10 mouse cellular contexts compared by ENCODE assay signal in the genomic region with DNA sequence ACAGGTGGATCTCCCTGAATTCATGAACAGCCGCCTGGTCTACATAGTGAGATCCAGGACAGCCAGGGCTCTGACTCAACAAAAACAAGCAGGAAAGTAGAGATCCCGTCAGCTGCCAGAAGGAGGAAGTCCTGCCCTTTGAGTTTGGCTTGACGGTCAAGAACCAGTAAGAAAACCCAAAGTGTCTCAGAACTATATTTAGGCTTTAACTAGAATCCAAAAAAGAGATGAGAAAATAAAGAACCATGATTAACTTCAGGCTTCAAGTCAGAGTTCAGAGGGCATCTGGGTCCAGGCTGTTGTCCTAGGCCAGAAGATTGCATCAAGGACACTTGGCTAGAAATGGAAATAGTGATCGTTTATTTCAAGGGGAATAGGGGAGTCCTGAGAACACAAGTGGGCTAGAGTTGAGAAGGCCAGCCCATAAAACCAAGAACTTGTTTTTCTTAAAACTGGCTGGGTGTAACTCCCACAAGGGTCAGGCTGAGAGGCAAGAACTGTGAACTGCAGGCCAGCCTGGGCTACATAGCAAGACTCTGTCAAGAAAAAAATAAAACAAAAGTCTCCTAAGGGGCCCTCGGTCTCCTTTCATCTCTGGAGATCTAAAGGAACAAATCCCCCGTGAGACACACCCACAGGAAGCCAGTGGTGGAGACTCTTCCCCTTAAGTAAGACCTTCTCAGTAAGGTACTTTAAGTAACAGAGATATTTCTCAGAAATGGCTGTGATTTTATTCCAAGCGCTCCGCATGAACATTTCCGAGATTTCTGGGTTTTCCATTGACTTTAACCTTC. TPM values are rescaled to one million over a fixed set of nuclear protein-coding genes. Genes with fewer than 3 reads are reported as not detected.
DNase-seq lines count a peak whose midpoint lies in the region; ATAC-seq and TF ChIP-seq lines count a peak whose summit lies in the region.
"Had no signal": no experiment of that assay in that cellular context is flagged by ENCODE, and none has a peak within 500 bp of the region (broad histone marks: within the 10 kb centered on the region; RNA-seq: fewer than 3 reads in every experiment).

No protein-coding gene starts in this region.

- no peak overlapping the region for H3K9ac ChIP-seq in heart, adult 2 months (ENCODE audit: low read depth, low read length)
- no peak overlapping the region for H3K9ac ChIP-seq in heart, embryonic 11.5 days (ENCODE audit: low read depth, low read length)
- H3K9ac ChIP-seq: limb, embryonic 12.5 days had no signal

- ATAC-seq in heart, embryonic 11.5 days (replicated peaks; ENCODE audit: insufficient number of reproducible peaks, low FRiP score, low TSS enrichment): no peak
- ATAC-seq: Patski had no signal

- TF ChIP-seq POLR2A in heart, adult 2 months (IDR thresholded peaks at IDR 0.05; ENCODE audit: insufficient read depth, low read depth, low read length): no peak
- no peak for TF ChIP-seq POLR2A in olfactory bulb, adult 2 months (IDR thresholded peaks at IDR 0.05; ENCODE audit: insufficient read depth, low read depth, low read length)

- H3K4me2 ChIP-seq in heart, embryonic 11.5 days: no peak overlapping the region
- H3K4me2 ChIP-seq: limb, embryonic 12.5 days had no signal

- peak overlapping the region; percentile 52 for H3K27ac ChIP-seq in heart, adult 2 months
- H3K27ac ChIP-seq in heart, embryonic 11.5 days (ENCODE audit: low read depth, low read length): no peak overlapping the region
- peak overlapping the region; percentile 39; the same call in 1 of the 2 replicates for H3K27ac ChIP-seq in olfactory bulb, adult 2 months (ENCODE audit: insufficient read depth, low read depth, low read length)
- H3K27ac ChIP-seq: limb, embryonic 12.5 days had no signal

- H3K79me2 ChIP-seq in heart, adult 2 months (replicated peaks; ENCODE audit: control insufficient read depth, insufficient read depth, low read length): no peaks in the 10 kb centered on the region

- 49% methylated on average over 9 of the region's 9 CpGs for WGBS in heart, adult 2 months
- 77% methylated on average over 9 of the region's 9 CpGs for WGBS in heart, embryonic 11.5 days (ENCODE audit: insufficient replicate concordance)
- WGBS in olfactory bulb, adult 2 months: 82% methylated on average over 9 of the region's 9 CpGs

- intact Hi-C loops in heart, adult 2 months (cut with DNase I): no loop called here

- peaks cover 8% of the 10 kb centered on the region for H3K36me3 ChIP-seq in heart, adult 2 months (ENCODE audit: control insufficient read depth, insufficient read depth, low read length)
- no peaks in the 10 kb centered on the region for H3K36me3 ChIP-seq in heart, embryonic 11.5 days (ENCODE audit: control insufficient read depth, insufficient read depth, low read length)
- H3K36me3 ChIP-seq: limb, embryonic 12.5 days had no signal

- H3K9me3 ChIP-seq in heart, embryonic 11.5 days (replicated peaks; ENCODE audit: control insufficient read depth, low read length): no peaks in the 10 kb centered on the region
- H3K9me3 ChIP-seq: limb, embryonic 12.5 days had no signal

- TF ChIP-seq EP300 in heart, adult 2 months (IDR thresholded peaks at IDR 0.05; ENCODE audit: insufficient read depth, low read depth, low read length): no peak

- H3K4me3 ChIP-seq in heart, adult 2 months: no peak overlapping the region
- H3K4me3 ChIP-seq in heart, embryonic 11.5 days (ENCODE audit: low read depth, low read length): no peak overlapping the region
- no peak overlapping the region for H3K4me3 ChIP-seq in olfactory bulb, adult 2 months (ENCODE audit: insufficient read depth, low read depth, low read length)
- H3K4me3 ChIP-seq: limb, embryonic 12.5 days had no signal

- peaks cover 25% of the 10 kb centered on the region for H3K4me1 ChIP-seq in heart, adult 2 months (ENCODE audit: control insufficient read depth, insufficient read depth, low read length)
- H3K4me1 ChIP-seq in heart, embryonic 11.5 days (ENCODE audit: control insufficient read depth, insufficient read depth, low read length): peaks cover 10% of the 10 kb centered on the region
- H3K4me1 ChIP-seq in olfactory bulb, adult 2 months (ENCODE audit: control insufficient read depth, insufficient read depth, low read length): peaks cover 26% of the 10 kb centered on the region

- DNase-seq in heart, adult 2 months: peak; percentile 49 to 60
- peak; percentile 86 for DNase-seq in T-cell, adult 2 months (ENCODE audit: low spot score)
- DNase-seq in kidney, adult 9 months: peak; percentile 66
- no peak for DNase-seq in embryo, embryonic 11 days
- no peak for DNase-seq in layer of hippocampus, adult 18-20 months (ENCODE audit: low spot score in 2 of 2)
- DNase-seq in cerebellum, postnatal 36 days: no peak

- H3K27me3 ChIP-seq in heart, adult 2 months (ENCODE audit: control insufficient read depth, insufficient read depth, low read length): no peaks in the 10 kb centered on the region
- no peaks in the 10 kb centered on the region for H3K27me3 ChIP-seq in heart, embryonic 11.5 days (ENCODE audit: control insufficient read depth, insufficient read depth, low read length)
- H3K27me3 ChIP-seq: limb, embryonic 12.5 days; Patski had no signal

- TF ChIP-seq CTCF in heart, adult 2 months (IDR thresholded peaks at IDR 0.05): peak; percentile 60
- TF ChIP-seq CTCF in olfactory bulb, adult 2 months (IDR thresholded peaks at IDR 0.05; ENCODE audit: insufficient read depth, low read depth, low read length): no peak

RNA-seq across cellular contexts. Expression of gene She, which starts 32.7 kb away (rescaled TPM):
- 10 to 100 TPM; 12.3 to 13.3 TPM for total RNA-seq in heart, adult 2 months (2021)
- polyA plus RNA-seq in heart, adult 2 months (2012; rRNA removed): 3.4 and 7.7 TPM in 2 replicates
- 6.7 and 6.9 TPM in 2 replicates for polyA plus RNA-seq in heart, embryonic 11.5 days (2014; fragmentation: Nextera tagmentation; extraction: Ambion mirVana)
- polyA plus RNA-seq in olfactory bulb, adult 2 months (2012; ENCODE audit: insufficient read depth, insufficient read length, low replicate concordance, missing spikeins): not detected in 2 replicates
- 1 to 10 TPM; 2.6 to 2.9 TPM for total RNA-seq in layer of hippocampus, adult 18-20 months (2021)

RNA-seq across cellular contexts. Expression of gene Il6ra, which starts 49.1 kb away (rescaled TPM):
- total RNA-seq in heart, adult 2 months (2021): 1 to 10 TPM; 4.3 to 4.8 TPM
- polyA plus RNA-seq in heart, adult 2 months (2012; rRNA removed): 2.5 and 2.8 TPM in 2 replicates
- 0.08 and 0.23 TPM in 2 replicates for polyA plus RNA-seq in heart, embryonic 11.5 days (2014; fragmentation: Nextera tagmentation; extraction: Ambion mirVana)
- not detected in 2 replicates for polyA plus RNA-seq in olfactory bulb, adult 2 months (2012; ENCODE audit: insufficient read depth, insufficient read length, low replicate concordance, missing spikeins)
- total RNA-seq in layer of hippocampus, adult 18-20 months (2021): 1 to 10 TPM; 6.5 to 7.2 TPM

Comparison
In these comparisons a context has a peak if more than half of its experiments do, and no peak if none do; other contexts are left out.
1. DNase-seq: peak in heart, adult 2 months (2 of 2), T-cell, adult 2 months (single experiment) and kidney, adult 9 months (single experiment); none in embryo, embryonic 11 days (single experiment), layer of hippocampus, adult 18-20 months (0 of 2) and cerebellum, postnatal 36 days (0 of 2).